Mouse (Mus musculus) heart, adult 2 months (tissue): ENCODE results near the gene 4921507P07Rik.
A peak's percentile ranks its signal among the peaks of the same experiment; 100 is the strongest.
"Not testable (repeated sequence)": the region's sequence is repeated elsewhere in the genome, so short reads cannot be mapped to it uniquely, and the experiment has no call there.

ENCODE experiments used
- CTCF ChIP-seq: fragments of 200-600 bp; IDR thresholded peaks from 2 replicates; pipeline ENCODE4 v1.8.1; 2022; ENCODE audit warnings: antibody characterized with exemption, mild to moderate bottlenecking, moderate library complexity
- EP300 ChIP-seq: fragments of 200-500 bp; IDR thresholded peaks from 2 replicates; pipeline ENCODE4 v1.6.1; 2011; ENCODE audit warnings: low read depth, low read length, control low read depth; ENCODE audit not compliant: insufficient read depth
- POLR2A ChIP-seq: fragments of 200-500 bp; IDR thresholded peaks from 2 replicates; pipeline ENCODE4 v1.6.1; 2011; ENCODE audit warnings: mild to moderate bottlenecking, low read depth, low read length, control low read depth; ENCODE audit not compliant: insufficient read depth

- not testable (repeated sequence) for TF ChIP-seq POLR2A, EP300
- peak; percentile 35 for TF ChIP-seq CTCF
Observed at GRCm38 (mm10) chr6:50618273-50618672, 21.8 kb upstream of the 4921507P07Rik start.
